Mouse (Mus musculus): ENCODE data around the gene Ccl24. TPM values are rescaled to one million over a fixed set of nuclear protein-coding genes. Genes with fewer than 3 reads are reported as not detected.

Gene Ccl24
- polyA plus RNA-seq, 1 experiment from 2014 or later = 0.99 TPM

GRCm38 (mm10) chr5:135587764-135588163 lies 14.9 kb upstream of the Ccl24 start:
- Histone ChIP-seq H3K27me3 (ENCODE audit: control insufficient read depth, insufficient read depth, low read length) (no peaks in the 10 kb centered on the region), H3K36me3 (ENCODE audit: control insufficient read depth, insufficient read depth, low read length) (no peaks in the 10 kb centered on the region), H3K9ac (ENCODE audit: low read length) (no peak overlapping the region), H3K4me3 (ENCODE audit: low read depth, low read length) (no peak overlapping the region), H3K27ac (ENCODE audit: low read depth, low read length) (no peak overlapping the region), H3K9me3 (ENCODE audit: control insufficient read depth, low read length) (no peaks in the 10 kb centered on the region), H3K4me2 (ENCODE audit: low read depth, low read length, severe bottlenecking) (no peak overlapping the region), H3K4me1 (replicated peaks; ENCODE audit: control insufficient read depth, insufficient read depth, low read length) (no peaks in the 10 kb centered on the region)
- 86% methylated on average over 4 of the region's 4 CpGs for WGBS
- ATAC-seq (replicated peaks; ENCODE audit: low FRiP score) (no peak), DNase-seq (ENCODE audit: low spot score) (no peak)

GRCm38 (mm10) chr5:135585691-135586090 lies 12.8 kb upstream of the Ccl24 start:
- ATAC-seq (replicated peaks; ENCODE audit: low FRiP score) = no peak
- no peak overlapping the region for H3K27ac ChIP-seq (ENCODE audit: low read depth, low read length)
- no peaks in the 10 kb centered on the region for H3K36me3 ChIP-seq (ENCODE audit: control insufficient read depth, insufficient read depth, low read length)
- 94% methylated on average over 8 of the region's 8 CpGs for WGBS
- no peak overlapping the region for H3K9ac ChIP-seq (ENCODE audit: low read length)
- H3K27me3 ChIP-seq (ENCODE audit: control insufficient read depth, insufficient read depth, low read length) = no peaks in the 10 kb centered on the region
- no peaks in the 10 kb centered on the region for H3K9me3 ChIP-seq (ENCODE audit: control insufficient read depth, low read length)
- H3K4me2 ChIP-seq (ENCODE audit: low read depth, low read length, severe bottlenecking) = no peak overlapping the region
- H3K4me1 ChIP-seq (replicated peaks; ENCODE audit: control insufficient read depth, insufficient read depth, low read length) = no peaks in the 10 kb centered on the region
- H3K4me3 ChIP-seq (ENCODE audit: low read depth, low read length) = no peak overlapping the region
- DNase-seq (ENCODE audit: low spot score) = no peak

DNA sequence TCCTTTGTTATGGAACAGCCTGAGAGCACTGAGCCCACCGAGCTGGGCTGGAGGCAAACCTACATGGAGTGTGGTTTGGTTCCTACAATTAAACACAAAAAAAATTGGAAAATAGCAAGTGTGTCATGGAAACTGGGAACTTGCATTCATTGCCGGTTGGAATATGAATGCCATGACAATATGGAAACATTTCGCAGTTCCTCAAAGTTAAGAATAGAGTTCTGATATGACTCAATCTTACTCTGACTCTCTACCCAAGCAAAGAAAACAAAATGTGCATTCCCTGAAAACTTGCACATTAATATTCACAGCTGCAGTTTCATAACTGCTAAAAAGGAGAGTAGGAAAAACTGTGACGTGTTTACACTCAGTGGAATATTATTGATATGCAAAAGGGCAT lies 9.5 kb upstream of the Ccl24 start:
- Histone ChIP-seq H3K9me3 (ENCODE audit: control insufficient read depth, low read length) (no peaks in the 10 kb centered on the region), H3K4me2 (ENCODE audit: low read depth, low read length, severe bottlenecking) (no peak overlapping the region), H3K9ac (ENCODE audit: low read length) (no peak overlapping the region), H3K4me3 (ENCODE audit: low read depth, low read length) (no peak overlapping the region), H3K4me1 (replicated peaks; ENCODE audit: control insufficient read depth, insufficient read depth, low read length) (no peaks in the 10 kb centered on the region), H3K27ac (ENCODE audit: low read depth, low read length) (no peak overlapping the region), H3K27me3 (ENCODE audit: control insufficient read depth, insufficient read depth, low read length) (no peaks in the 10 kb centered on the region), H3K36me3 (ENCODE audit: control insufficient read depth, insufficient read depth, low read length) (no peaks in the 10 kb centered on the region)
- WGBS = 85% methylated on average over 4 of the region's 4 CpGs
- DNase-seq (ENCODE audit: low spot score) (no peak), ATAC-seq (replicated peaks; ENCODE audit: low FRiP score) (no peak)

DNA sequence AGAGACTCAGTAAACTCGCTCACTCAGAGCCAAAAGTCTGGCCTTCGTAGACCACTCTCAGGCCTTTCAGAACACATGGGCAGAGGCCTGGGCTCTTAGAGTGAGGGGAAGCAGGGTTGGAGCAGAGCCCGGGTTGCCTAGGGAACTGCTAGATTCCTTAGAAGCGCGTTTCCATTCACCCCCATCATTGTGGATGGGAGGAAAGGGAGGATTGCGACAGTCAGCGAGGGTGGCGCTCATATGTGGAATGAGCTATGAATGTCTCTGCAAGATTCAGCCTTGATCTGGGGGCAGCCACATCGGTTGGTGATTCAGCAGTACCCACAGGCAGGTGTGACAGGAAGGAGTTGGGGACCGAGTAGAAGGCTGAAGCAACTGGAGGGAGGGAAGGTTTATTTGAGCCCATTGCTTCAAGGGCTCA lies 6.5 kb upstream of the Ccl24 start:
- DNase-seq (ENCODE audit: low spot score) (no peak), ATAC-seq (replicated peaks; ENCODE audit: low FRiP score) (no peak)
- Histone ChIP-seq H3K27ac (ENCODE audit: low read depth, low read length) (no peak overlapping the region), H3K36me3 (ENCODE audit: control insufficient read depth, insufficient read depth, low read length) (no peaks in the 10 kb centered on the region), H3K4me3 (ENCODE audit: low read depth, low read length) (no peak overlapping the region), H3K9me3 (ENCODE audit: control insufficient read depth, low read length) (no peaks in the 10 kb centered on the region), H3K4me1 (replicated peaks; ENCODE audit: control insufficient read depth, insufficient read depth, low read length) (no peaks in the 10 kb centered on the region), H3K4me2 (ENCODE audit: low read depth, low read length, severe bottlenecking) (no peak overlapping the region), H3K9ac (ENCODE audit: low read length) (no peak overlapping the region), H3K27me3 (ENCODE audit: control insufficient read depth, insufficient read depth, low read length) (no peaks in the 10 kb centered on the region)
- WGBS = 89% methylated on average over 10 of the region's 10 CpGs

GRCm38 (mm10) chr5:135576055-135576454 lies 3.2 kb upstream of the Ccl24 start:
- H3K27ac ChIP-seq (ENCODE audit: low read depth, low read length) = no peak overlapping the region
- DNase-seq (ENCODE audit: low spot score) = no peak
- no peak overlapping the region for H3K4me2 ChIP-seq (ENCODE audit: low read depth, low read length, severe bottlenecking)
- no peak overlapping the region for H3K4me3 ChIP-seq (ENCODE audit: low read depth, low read length)
- H3K4me1 ChIP-seq (replicated peaks; ENCODE audit: control insufficient read depth, insufficient read depth, low read length) = no peaks in the 10 kb centered on the region
- 68% methylated on average over 4 of the region's 4 CpGs for WGBS
- no peak for ATAC-seq (replicated peaks; ENCODE audit: low FRiP score)
- H3K36me3 ChIP-seq (ENCODE audit: control insufficient read depth, insufficient read depth, low read length) = no peaks in the 10 kb centered on the region
- H3K9me3 ChIP-seq (ENCODE audit: control insufficient read depth, low read length) = no peaks in the 10 kb centered on the region
- no peaks in the 10 kb centered on the region for H3K27me3 ChIP-seq (ENCODE audit: control insufficient read depth, insufficient read depth, low read length)
- no peak overlapping the region; the same call in 1 of the 2 replicates for H3K9ac ChIP-seq (ENCODE audit: low read length)

DNA sequence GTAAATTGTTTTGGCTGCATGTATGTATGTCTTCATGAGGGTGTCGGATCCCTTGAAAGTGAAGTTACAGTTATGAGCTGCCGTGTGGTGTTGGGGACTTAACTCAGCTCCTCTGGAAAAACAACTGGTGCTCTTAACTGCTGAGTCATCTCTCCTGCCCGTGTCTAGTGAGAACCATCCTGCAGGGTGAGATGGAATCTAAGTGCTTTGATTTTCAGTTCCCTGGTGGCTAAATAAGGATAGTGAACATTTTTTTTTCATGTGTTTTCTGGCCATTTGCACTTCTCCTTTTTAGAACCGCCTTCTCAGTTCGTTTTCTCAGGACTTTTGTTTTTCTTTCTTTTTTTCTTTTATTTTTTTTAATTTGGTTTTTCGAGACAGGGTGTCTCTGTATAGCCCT lies 4.2 kb downstream of the Ccl24 start:
- DNase-seq (ENCODE audit: low spot score) = no peak
- no peaks in the 10 kb centered on the region for H3K36me3 ChIP-seq (ENCODE audit: control insufficient read depth, insufficient read depth, low read length)
- ATAC-seq (replicated peaks; ENCODE audit: low FRiP score) = no peak
- no peaks in the 10 kb centered on the region for H3K4me1 ChIP-seq (replicated peaks; ENCODE audit: control insufficient read depth, insufficient read depth, low read length)
- 78% methylated on average over 6 of the region's 6 CpGs for WGBS
- no peaks in the 10 kb centered on the region for H3K27me3 ChIP-seq (ENCODE audit: control insufficient read depth, insufficient read depth, low read length)
- no peaks in the 10 kb centered on the region for H3K9me3 ChIP-seq (ENCODE audit: control insufficient read depth, low read length)
- no peak overlapping the region for H3K9ac ChIP-seq (ENCODE audit: low read length)
- no peak overlapping the region for H3K4me3 ChIP-seq (ENCODE audit: low read depth, low read length)
- H3K4me2 ChIP-seq (ENCODE audit: low read depth, low read length, severe bottlenecking) = no peak overlapping the region
- H3K27ac ChIP-seq (ENCODE audit: low read depth, low read length) = no peak overlapping the region

GRCm38 (mm10) chr5:135567556-135568265 lies 5.1 kb downstream of the Ccl24 start:
- Histone ChIP-seq H3K4me3 (ENCODE audit: low read depth, low read length) (no peak overlapping the region), H3K36me3 (ENCODE audit: control insufficient read depth, insufficient read depth, low read length) (no peaks in the 10 kb centered on the region), H3K4me1 (replicated peaks; ENCODE audit: control insufficient read depth, insufficient read depth, low read length) (no peaks in the 10 kb centered on the region), H3K9ac (ENCODE audit: low read length) (no peak overlapping the region), H3K9me3 (ENCODE audit: control insufficient read depth, low read length) (no peaks in the 10 kb centered on the region), H3K27ac (ENCODE audit: low read depth, low read length) (no peak overlapping the region), H3K27me3 (ENCODE audit: control insufficient read depth, insufficient read depth, low read length) (no peaks in the 10 kb centered on the region), H3K4me2 (ENCODE audit: low read depth, low read length, severe bottlenecking) (no peak overlapping the region)
- WGBS = 90% methylated on average over 6 of the region's 6 CpGs
- DNase-seq (ENCODE audit: low spot score) = no peak
- no peak for ATAC-seq (replicated peaks; ENCODE audit: low FRiP score)

DNA sequence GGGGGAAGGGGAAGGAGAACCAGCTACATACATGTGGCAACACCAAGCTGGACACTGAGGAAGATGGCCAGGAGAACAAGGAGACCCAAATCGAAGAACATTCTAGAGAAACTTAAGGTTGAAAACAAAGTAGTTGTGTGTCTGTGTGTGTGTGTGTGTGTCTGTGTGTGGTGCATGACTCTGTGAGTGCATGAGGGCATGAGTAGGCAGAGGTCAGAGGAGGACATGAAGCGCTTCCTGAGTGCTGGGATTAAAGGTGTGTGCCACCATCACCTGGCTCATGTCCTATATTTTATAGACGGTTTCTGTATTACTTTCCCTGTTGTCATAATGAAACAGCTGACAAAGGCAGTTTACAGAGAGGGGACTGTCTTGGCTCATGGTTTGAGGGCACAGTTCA lies 9.4 kb downstream of the Ccl24 start, which contains the start of gene Ccl26:
Gene Ccl26 (minus strand): TSS at position 101 of the 400 bp plus-strand sequence.
- no peaks in the 10 kb centered on the region for H3K4me1 ChIP-seq (replicated peaks; ENCODE audit: control insufficient read depth, insufficient read depth, low read length)
- H3K4me3 ChIP-seq (ENCODE audit: low read depth, low read length) = no peak within 1 kb of the TSS
- no peaks in the 10 kb centered on the region for H3K27me3 ChIP-seq (ENCODE audit: control insufficient read depth, insufficient read depth, low read length)
- H3K9me3 ChIP-seq (ENCODE audit: control insufficient read depth, low read length) = no peaks in the 10 kb centered on the region
- DNase-seq (ENCODE audit: low spot score) = no peak
- no peaks in the 10 kb centered on the region for H3K36me3 ChIP-seq (ENCODE audit: control insufficient read depth, insufficient read depth, low read length)
- WGBS = 90% methylated on average over 3 of the region's 3 CpGs
- H3K9ac ChIP-seq (ENCODE audit: low read length) = no peak within 1 kb of the TSS
- no peak within 1 kb of the TSS for H3K27ac ChIP-seq (ENCODE audit: low read depth, low read length)
- H3K4me2 ChIP-seq (ENCODE audit: low read depth, low read length, severe bottlenecking) = no peak within 1 kb of the TSS
- no peak for ATAC-seq (replicated peaks; ENCODE audit: low FRiP score)

- Histone ChIP-seq H3K4me3 (ENCODE audit: low read depth, low read length) (no peak overlapping the region), H3K27ac (ENCODE audit: low read depth, low read length) (no peak overlapping the region), H3K27me3 (ENCODE audit: control insufficient read depth, insufficient read depth, low read length) (no peaks in the 10 kb centered on the region), H3K4me2 (ENCODE audit: low read depth, low read length, severe bottlenecking) (no peak overlapping the region), H3K36me3 (ENCODE audit: control insufficient read depth, insufficient read depth, low read length) (no peaks in the 10 kb centered on the region), H3K4me1 (replicated peaks; ENCODE audit: control insufficient read depth, insufficient read depth, low read length) (no peaks in the 10 kb centered on the region), H3K9me3 (ENCODE audit: control insufficient read depth, low read length) (no peaks in the 10 kb centered on the region), H3K9ac (ENCODE audit: low read length) (no peak overlapping the region)
- DNase-seq (ENCODE audit: low spot score) (no peak), ATAC-seq (replicated peaks; ENCODE audit: low FRiP score) (no peak)
- 73% methylated on average over 3 of the region's 3 CpGs for WGBS
Observed at GRCm38 (mm10) chr5:135557671-135558070, 15.2 kb downstream of the Ccl24 start.
